Mouse (Mus musculus) liver, embryonic 12.5 days (tissue): Measurements from ENCODE around the gene Gtf2a2. TPM values are rescaled to one million over a fixed set of nuclear protein-coding genes. Genes with fewer than 3 reads are reported as not detected.

Experiments used
- ATAC-seq: fragments of 200-750 bp; cut with Nextera tagmentation; 2 replicates; pipeline ENCODE4 v1.8.0; 2017; ENCODE audit warnings: moderate number of reproducible peaks, mild to moderate bottlenecking, moderate library complexity
- H3K27ac ChIP-seq: fragments of 300-500 bp; sonication (generic); 2 replicates; pipeline ENCODE4 v1.5.1; 2016; ENCODE audit warnings: mild to moderate bottlenecking
- H3K27me3 ChIP-seq: fragments of 300-500 bp; sonication (generic); replicated peaks from 2 replicates; pipeline ENCODE4 v1.6.1; 2016; ENCODE audit warnings: mild to moderate bottlenecking, moderate library complexity
- H3K36me3 ChIP-seq: fragments of 300-500 bp; sonication (generic); 2 replicates; pipeline ENCODE4 v1.6.1; 2016; ENCODE audit warnings: mild to moderate bottlenecking, moderate library complexity
- H3K4me1 ChIP-seq: fragments of 300-500 bp; sonication (generic); 2 replicates; pipeline ENCODE4 v1.6.1; 2016
- H3K4me2 ChIP-seq: fragments of 300-500 bp; sonication (generic); 2 replicates; pipeline ENCODE4 v1.6.1; 2016; ENCODE audit warnings: mild to moderate bottlenecking, moderate library complexity
- H3K4me3 ChIP-seq: fragments of 300-500 bp; sonication (generic); 2 replicates; pipeline ENCODE4 v1.5.1; 2016; ENCODE audit warnings: mild to moderate bottlenecking, moderate library complexity
- H3K9ac ChIP-seq: fragments of 300-500 bp; sonication (generic); 2 replicates; pipeline ENCODE4 v1.6.1; 2016; ENCODE audit warnings: mild to moderate bottlenecking, moderate library complexity
- H3K9me3 ChIP-seq: fragments of 300-500 bp; sonication (generic); replicated peaks from 2 replicates; pipeline ENCODE4 v1.6.1; 2016; ENCODE audit warnings: mild to moderate bottlenecking, moderate library complexity
- WGBS: fragments of 180-500 bp; shearing (Covaris S2); methylation state at CpG from one replicate; pipeline ENCODE4 v1.1.7; 2016; ENCODE audit not compliant: insufficient replicate concordance; 5-methylcytosine and 5-hydroxymethylcytosine counted together
- polyA plus RNA-seq: library from polyadenylated mRNA; unstranded; fragments of >200 nt; fragmentation: Nextera tagmentation; extraction: Ambion mirVana; gene quantifications from 2 replicates; pipeline ENCODE4 v1.2.1, GENCODE M21; 2016

Gene Gtf2a2
- polyA plus RNA-seq, 1 experiment from 2014 or later: 170 TPM

DNA sequence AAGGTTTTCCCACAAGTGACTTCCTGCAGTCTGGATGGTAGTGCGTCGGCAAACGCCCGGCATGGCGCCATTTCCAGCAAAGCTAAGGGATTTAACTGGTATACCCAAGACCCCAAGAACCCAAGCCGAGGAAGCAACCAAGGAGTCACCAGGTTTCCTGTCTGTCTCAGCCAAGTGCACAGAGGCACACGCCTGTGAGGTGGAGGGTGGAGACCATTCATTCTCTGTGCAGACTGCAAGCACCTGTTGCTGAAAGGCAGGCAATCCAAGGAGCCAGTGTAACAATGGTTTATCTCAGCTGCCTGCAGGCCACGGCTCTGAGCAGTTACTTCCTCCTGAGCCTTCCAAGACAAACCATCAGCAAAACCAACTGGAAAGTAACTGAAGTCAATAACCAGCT, 60.0 kb downstream of the Gtf2a2 start:
- WGBS: 74% methylated on average over 8 of the region's 8 CpGs
- no peaks in the 10 kb centered on the region for H3K36me3 ChIP-seq
- no peak overlapping the region for H3K27ac ChIP-seq
- peaks cover 13% of the 10 kb centered on the region; the same call in 1 of the 2 replicates for H3K4me1 ChIP-seq
- no peaks in the 10 kb centered on the region for H3K9me3 ChIP-seq
- no peak overlapping the region for H3K9ac ChIP-seq
- ATAC-seq: no peak
- H3K4me3 ChIP-seq: no peak overlapping the region
- H3K4me2 ChIP-seq: no peak overlapping the region
- H3K27me3 ChIP-seq: 0 out of 2 replicates have a peak, but pooled peaks cover 8% of the 10 kb centered on the region

Other genes with a start within 250 kb of the Gtf2a2 start
- gene Bnip2, start 23.1 kb upstream of the Gtf2a2 start, polyA plus RNA-seq: 60.1 and 61.4 TPM in 2 replicates
- not detected in 2 replicates for gene Gcnt3, start 25.5 kb downstream of the Gtf2a2 start, polyA plus RNA-seq
- 0.74 and 0.98 TPM in 2 replicates for gene Fam81a, start 130.0 kb downstream of the Gtf2a2 start, polyA plus RNA-seq
- 4.0 and 4.2 TPM in 2 replicates for gene Myo1e, start 194.8 kb downstream of the Gtf2a2 start, polyA plus RNA-seq